Mouse (Mus musculus) heart, adult 8-10 months (tissue): ENCODE measurements around the gene Vmn1r159. TPM values are rescaled to one million over a fixed set of nuclear protein-coding genes. Genes with fewer than 3 reads are reported as not detected.
"Not testable (repeated sequence)": the region's sequence is repeated elsewhere in the genome, so short reads cannot be mapped to it uniquely, and the experiment has no call there.

Experiments used
- DNase-seq: peaks from one replicate; pipeline ENCODE4 v3.0.0; 2022; ENCODE audit warnings: low spot score
- total RNA-seq, 4 experiments: library from RNA; stranded (reverse); gene quantifications; 2 replicates each; pipeline ENCODE4 v1.2.4; 2022

Vmn1r159 gene
- not detected for total RNA-seq

- not testable (repeated sequence) for DNase-seq
Measured at GRCm38 (mm10) chr7:22843505-22843904, at the start of gene Vmn1r159. Gene Vmn1r159, minus strand, starts transcription at chr7:22843605.

- not testable (repeated sequence) for DNase-seq
Measured at GRCm38 (mm10) chr7:22870924-22871323, 27.5 kb upstream of the Vmn1r159 start, which contains the start of gene Vmn1r160. Gene Vmn1r160, plus strand, starts transcription at chr7:22871224.

Other genes with a start within 250 kb of the Vmn1r159 start
- not detected for gene Vmn1r155, start 185.6 kb downstream of the Vmn1r159 start, total RNA-seq
- gene Gm8693, start 151.3 kb downstream of the Vmn1r159 start, total RNA-seq, result not detected
- gene Gm4567, start 123.9 kb downstream of the Vmn1r159 start, total RNA-seq, result not detected
- not detected for gene Vmn1r157, start 81.9 kb downstream of the Vmn1r159 start, total RNA-seq
- gene Vmn1r158, start 52.8 kb downstream of the Vmn1r159 start, total RNA-seq, result not detected
- not detected for gene Vmn1r160, start 27.6 kb upstream of the Vmn1r159 start, total RNA-seq
- not detected for gene Gm4214, start 141.1 kb upstream of the Vmn1r159 start, total RNA-seq
- gene Gm4216, start 176.3 kb upstream of the Vmn1r159 start, total RNA-seq, result not detected
- gene Vmn1r163, start 211.9 kb upstream of the Vmn1r159 start, total RNA-seq, result not detected
- gene Gm8720, start 223.9 kb upstream of the Vmn1r159 start, total RNA-seq, result not detected